Mouse (Mus musculus) retina, embryonic 14.5 days (tissue): ENCODE results near the gene Calml3.

Experiments
- DNase-seq: peaks from one replicate; pipeline ENCODE4 v3.0.0-alpha.2; 2015; ENCODE audit warnings: low spot score

The Calml3 gene

GRCm38 (mm10) chr13:3779575-3780226 lies 24.4 kb downstream of the Calml3 start:
- no peak for DNase-seq

- DNase-seq, result no peak
These were observed 25.3 kb downstream of the Calml3 start for GRCm38 (mm10) chr13:3778591-3779364.

GRCm38 (mm10) chr13:3777216-3777912 lies 26.8 kb downstream of the Calml3 start:
- DNase-seq, result no peak

- no peak for DNase-seq
These were observed 27.7 kb downstream of the Calml3 start for GRCm38 (mm10) chr13:3776446-3776845.

- peak; percentile 8 for DNase-seq
These were observed 29.1 kb downstream of the Calml3 start for GRCm38 (mm10) chr13:3774991-3775390.

GRCm38 (mm10) chr13:3774280-3774679 lies 29.8 kb downstream of the Calml3 start:
- DNase-seq, result no peak

GRCm38 (mm10) chr13:3773149-3773688 lies 30.9 kb downstream of the Calml3 start:
- DNase-seq, result no peak

GRCm38 (mm10) chr13:3771221-3771620 lies 32.9 kb downstream of the Calml3 start:
- DNase-seq, result no peak

- peak; percentile 11 for DNase-seq
These were observed 33.7 kb downstream of the Calml3 start for GRCm38 (mm10) chr13:3770170-3771024.

- no peak for DNase-seq
These were observed 34.6 kb downstream of the Calml3 start for GRCm38 (mm10) chr13:3769531-3769930.

GRCm38 (mm10) chr13:3768621-3769020 lies 35.5 kb downstream of the Calml3 start:
- no peak for DNase-seq

- no peak for DNase-seq
These were observed 37.0 kb downstream of the Calml3 start for GRCm38 (mm10) chr13:3767086-3767485.

GRCm38 (mm10) chr13:3765781-3766180 lies 38.3 kb downstream of the Calml3 start:
- no peak for DNase-seq

GRCm38 (mm10) chr13:3761131-3761530 lies 43.0 kb downstream of the Calml3 start:
- no peak for DNase-seq

- DNase-seq, result no peak
These were observed 45.8 kb downstream of the Calml3 start for GRCm38 (mm10) chr13:3758347-3758746.

- no peak for DNase-seq
These were observed 50.8 kb downstream of the Calml3 start for GRCm38 (mm10) chr13:3753291-3753690.
